Mouse (Mus musculus): ENCODE results near the gene Serpini1.

GRCm38 (mm10) chr3:75534045-75534834 is 23.1 kb upstream of the Serpini1 start:
- TF ChIP-seq POLR2A (IDR thresholded peaks at IDR 0.05; ENCODE audit: low read depth, low read length): no peak
- TF ChIP-seq CTCF (IDR thresholded peaks at IDR 0.05; ENCODE audit: extremely low read depth, insufficient read length, insufficient replicate concordance, low read depth, low read length): no peak

Data from small intestine, adult 2 months (tissue).